Mouse (Mus musculus) cerebral cortex, adult 2 months (tissue): ENCODE data around the gene Plxnc1.

Source experiments
- WGBS: fragments of 180-500 bp; shearing (Covaris S2); methylation state at CpG from one replicate; pipeline ENCODE4 v1.1.7; 2018; 5-methylcytosine and 5-hydroxymethylcytosine counted together

Plxnc1 gene

GRCm38 (mm10) chr10:94823971-94824760 lies 120.5 kb downstream of the Plxnc1 start:
- WGBS, result 63% methylated on average over 11 of the region's 11 CpGs

DNA sequence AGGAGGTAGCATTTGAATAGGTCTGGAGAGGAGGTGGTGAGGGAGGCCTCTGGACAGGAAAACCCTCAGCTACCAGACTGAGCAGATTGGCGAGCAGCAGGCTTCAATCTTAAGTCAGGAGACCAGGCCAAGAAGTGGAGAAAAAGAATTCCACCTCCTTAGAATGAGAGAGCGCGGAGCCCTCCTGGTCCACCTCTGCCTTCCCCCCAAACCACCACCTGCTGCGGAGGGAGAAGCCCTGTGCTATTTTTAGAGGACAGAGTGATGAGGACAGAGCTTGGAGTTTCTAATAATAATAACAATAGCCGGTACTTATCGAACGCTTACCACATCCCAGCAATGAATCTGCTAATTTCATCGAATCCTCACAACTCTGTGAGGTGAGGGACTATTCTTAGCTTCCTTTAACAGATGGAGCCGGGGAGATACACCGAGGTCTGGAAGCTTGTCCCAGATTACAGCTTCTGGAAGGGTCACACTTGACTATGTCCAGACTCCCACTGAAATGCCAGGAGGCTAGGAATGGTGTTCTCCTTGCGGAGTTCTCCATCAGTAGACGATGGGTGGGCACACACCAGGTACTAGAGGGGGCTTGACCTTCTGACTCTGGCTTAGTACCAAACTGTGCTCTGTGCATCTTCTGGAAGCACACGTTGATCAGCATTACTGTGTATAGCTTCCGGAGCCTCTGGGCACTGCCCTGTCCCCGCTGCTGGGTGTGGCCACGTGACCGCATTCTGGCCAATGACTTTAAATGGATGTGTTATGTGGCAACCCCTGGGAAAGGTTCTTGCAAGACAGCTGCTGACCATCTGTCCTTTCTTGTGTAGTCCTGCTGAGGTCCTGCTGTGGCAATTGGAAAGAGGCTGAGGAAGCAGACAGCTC lies 125.6 kb downstream of the Plxnc1 start:
- 58% methylated on average over 17 of the region's 17 CpGs for WGBS

DNA sequence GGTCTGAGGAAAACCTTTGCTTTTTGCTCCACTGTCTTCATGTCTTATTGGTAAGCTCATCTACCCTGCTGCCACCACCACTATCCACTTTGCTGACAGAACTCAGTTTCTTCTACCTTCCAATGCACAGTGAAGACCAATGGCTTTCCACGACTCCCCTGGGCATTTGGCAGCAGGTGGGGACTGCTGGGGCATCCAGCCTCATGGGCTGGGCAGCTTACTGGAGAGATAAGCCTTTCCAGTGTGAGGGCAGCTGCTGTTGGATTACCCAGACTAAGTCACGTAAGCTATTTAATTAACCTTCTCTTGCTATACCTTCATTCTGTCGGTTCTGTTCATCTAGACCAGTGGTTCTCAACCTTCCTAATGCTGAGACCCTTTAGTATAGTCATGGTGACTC lies 126.5 kb downstream of the Plxnc1 start:
- 96% methylated on average over 3 of the region's 3 CpGs for WGBS

DNA sequence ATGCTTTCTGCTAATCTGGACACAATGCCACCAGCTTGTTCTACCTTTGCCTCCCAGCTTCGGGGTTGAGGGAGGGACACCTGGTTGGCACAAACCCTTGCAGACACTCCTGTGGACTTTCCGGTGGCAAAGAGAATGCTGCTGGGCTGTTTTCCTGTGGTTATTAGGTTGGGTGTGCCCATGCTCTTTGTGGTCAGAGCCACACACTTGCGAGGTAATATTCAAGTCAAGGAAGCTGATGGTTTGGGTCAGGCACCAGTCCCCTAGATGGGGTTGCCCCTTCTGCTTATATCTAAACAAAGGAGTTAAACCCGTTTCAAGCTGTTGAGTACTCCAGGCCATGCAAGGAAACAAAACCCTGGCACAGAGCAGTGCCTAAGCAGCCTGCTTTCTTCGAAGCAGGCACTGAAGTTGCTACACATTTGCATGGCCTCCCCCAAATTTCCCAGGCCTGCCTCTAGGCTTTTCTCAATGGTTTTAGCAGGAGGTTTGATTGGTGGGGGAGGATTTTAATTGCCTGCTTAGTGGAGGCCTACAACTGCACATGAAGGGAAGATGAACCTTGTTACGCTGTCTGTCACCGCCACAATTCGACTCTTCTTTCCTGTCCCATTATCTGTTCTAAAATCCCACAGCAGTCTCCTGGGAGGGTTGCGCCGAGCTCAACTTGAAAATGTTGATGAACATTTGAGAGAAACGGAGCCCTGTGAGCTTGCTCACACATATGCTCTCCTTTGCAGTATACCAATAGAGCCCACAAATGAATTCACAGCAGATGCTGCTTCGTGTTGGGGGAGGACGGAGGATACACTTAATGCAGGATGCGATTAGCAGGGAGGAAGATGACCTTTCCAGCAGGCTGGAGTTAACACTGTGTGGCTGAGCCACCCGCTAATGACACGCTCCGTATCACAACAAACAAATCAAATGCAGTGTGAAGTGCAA lies 132.5 kb downstream of the Plxnc1 start:
- WGBS, result 71% methylated on average over 17 of the region's 17 CpGs

DNA sequence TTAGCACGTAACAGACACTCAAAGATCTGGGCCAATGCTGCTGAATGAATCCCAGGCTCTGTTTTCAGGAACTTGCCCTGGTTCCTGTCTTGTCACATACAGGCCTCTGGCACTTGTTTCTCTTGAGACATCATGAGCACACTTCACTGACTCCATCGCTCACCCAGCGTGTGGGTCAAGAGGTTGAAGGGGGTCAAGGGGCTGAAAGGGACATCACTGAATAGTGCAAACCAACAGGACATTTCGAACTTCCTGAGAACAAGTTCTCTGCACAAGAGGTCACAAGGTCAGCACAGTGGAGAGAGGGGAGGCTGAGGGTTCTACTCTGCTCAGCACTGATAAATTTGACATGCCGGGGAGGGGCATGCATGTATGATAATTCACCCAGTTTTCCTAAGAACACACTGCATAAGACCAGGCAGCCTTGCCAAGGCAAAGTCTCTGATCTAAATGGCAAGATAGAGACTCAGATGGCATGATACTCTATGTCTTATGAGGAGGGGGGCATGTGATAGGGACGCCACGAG lies 134.6 kb downstream of the Plxnc1 start:
- 78% methylated on average over 7 of the region's 7 CpGs for WGBS

- WGBS, result 97% methylated on average over 6 of the region's 6 CpGs
Observed at GRCm38 (mm10) chr10:94808275-94808674, 136.4 kb downstream of the Plxnc1 start.

DNA sequence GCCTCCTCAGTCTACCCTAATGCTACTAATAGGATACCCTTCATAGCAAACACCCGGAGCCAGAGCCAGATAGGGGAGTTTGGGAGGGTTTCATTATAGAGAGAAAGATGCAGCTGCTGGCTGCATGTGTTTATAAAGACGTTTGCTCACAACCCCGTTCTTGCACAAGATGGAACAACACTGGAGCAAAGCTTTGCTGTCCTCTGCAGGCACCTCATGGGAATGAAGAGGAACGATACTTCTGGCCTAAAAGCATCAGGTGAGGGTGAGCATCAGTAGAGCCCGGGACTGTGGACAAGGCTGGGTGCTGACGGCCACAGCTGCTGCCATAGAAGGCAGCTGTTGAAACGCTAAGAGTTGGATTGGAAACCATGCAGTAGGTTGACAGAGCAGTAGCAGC lies 137.3 kb downstream of the Plxnc1 start:
- 65% methylated on average over 7 of the region's 7 CpGs for WGBS

DNA sequence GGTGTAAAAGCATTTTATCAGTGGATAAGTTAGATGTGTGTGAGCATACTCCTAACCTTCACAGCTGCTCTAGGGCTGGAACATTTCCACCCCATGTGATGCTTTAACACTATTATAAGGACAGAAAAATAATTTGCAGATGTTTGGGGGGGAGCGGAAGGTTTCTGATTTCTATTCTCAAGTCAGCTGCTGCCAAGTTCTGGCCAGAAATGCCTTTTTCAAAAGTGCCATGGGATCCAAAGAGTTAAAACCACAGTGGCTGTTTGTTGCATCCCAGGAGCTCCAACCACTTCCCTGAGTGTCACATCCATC lies 139.8 kb downstream of the Plxnc1 start:
- 59% methylated on average over 1 of the region's 1 CpGs for whole genome bisulfite sequencing

DNA sequence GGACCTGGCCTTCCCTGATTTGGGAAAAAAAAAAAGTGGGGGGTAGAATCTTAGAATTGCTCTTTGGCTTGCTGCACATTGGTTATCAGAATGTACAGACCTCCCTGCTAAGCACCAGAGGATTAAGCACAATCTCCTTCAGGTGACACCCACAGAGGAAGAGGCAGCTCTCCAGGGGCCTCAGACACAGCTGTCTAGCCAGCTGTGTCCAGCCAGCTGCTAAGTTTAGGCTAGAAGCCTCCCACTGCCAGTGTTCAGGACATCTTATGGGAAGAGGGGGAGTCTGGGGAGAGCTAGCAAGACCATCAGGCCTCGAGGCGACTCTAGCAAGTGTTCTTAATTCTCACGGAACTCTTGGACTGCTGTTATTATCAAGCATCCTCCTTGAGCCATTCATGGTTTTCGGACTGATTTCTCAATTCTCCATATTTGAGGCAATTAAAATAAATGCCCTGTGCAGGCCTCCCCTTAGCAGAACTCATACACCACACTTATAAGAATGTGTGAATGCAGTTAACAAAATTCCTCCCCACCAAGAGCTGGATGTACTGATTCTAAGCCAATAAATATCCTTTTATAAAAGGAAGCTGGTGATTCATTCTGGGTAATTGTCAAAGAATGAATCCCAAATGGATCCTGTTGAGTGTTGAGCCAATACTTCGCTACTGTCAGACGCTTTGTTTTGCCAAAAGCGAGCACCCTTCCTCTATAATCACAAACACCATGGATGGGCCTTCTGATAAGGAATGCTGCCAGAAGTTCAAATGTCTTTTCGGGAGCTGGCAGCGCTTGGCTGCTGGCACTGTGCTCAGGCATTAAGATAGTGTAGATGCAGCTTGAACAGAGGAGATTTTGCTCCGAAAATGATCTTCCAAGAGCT lies 140.4 kb downstream of the Plxnc1 start:
- WGBS, result 52% methylated on average over 10 of the region's 10 CpGs

GRCm38 (mm10) chr10:94800677-94801354 lies 143.8 kb downstream of the Plxnc1 start:
- WGBS, result 84% methylated on average over 7 of the region's 7 CpGs

- 58% methylated on average over 2 of the region's 2 CpGs for WGBS
Observed at GRCm38 (mm10) chr10:94799485-94800239, 145.0 kb downstream of the Plxnc1 start.

DNA sequence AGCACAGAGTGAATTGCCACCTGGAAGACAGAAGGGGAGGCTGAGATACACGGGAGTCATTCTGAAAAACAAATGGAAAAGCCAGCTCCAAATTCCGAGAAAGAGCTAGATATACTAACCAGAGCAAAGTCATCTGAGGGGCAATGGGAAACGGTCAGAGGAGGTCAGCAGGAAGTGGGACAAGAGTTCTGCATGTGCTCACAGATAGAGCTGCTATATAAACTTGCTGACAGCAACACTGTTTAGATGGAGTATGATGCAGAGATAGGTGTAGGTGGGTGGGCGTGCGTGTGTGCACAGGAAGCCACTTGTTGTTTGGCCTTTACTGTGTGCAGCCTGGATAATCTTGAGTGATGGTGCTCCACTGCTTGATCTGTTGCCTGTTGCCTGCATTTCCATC lies 146.5 kb downstream of the Plxnc1 start:
- WGBS, result 78% methylated on average over 5 of the region's 5 CpGs

DNA sequence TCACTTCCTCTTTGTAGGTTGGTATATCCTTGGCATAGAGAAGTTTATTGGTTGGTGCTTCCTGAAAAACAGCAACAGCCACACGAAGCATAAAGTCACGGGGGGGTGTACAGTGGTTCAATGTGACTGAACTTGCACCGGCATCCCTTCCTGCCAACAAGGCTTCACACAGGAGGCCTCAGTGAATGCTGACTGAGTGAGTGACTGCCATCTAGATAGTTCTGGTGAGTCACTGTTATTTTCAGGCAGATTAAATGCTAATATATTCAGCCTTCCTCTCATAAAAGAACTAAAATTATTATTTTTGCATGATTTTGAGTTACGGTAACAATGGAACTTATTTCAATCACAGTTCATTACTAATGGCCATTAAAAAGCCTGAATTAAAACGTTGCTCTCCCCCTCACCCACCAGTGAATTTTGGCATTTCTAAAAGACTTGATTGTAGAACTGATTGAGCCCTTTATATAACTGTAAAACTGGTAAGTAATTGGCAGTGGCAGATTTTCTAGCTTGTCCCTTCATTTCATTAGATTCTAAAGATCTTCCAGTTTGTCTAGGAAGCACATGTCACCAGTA lies 149.9 kb downstream of the Plxnc1 start:
- WGBS, result 54% methylated on average over 5 of the region's 5 CpGs

- WGBS, result 93% methylated on average over 3 of the region's 3 CpGs
Observed at GRCm38 (mm10) chr10:94793914-94794313, 150.7 kb downstream of the Plxnc1 start.

- WGBS, result 63% methylated on average over 3 of the region's 3 CpGs
Observed at GRCm38 (mm10) chr10:94789205-94789604, 155.4 kb downstream of the Plxnc1 start.

- 83% methylated on average over 3 of the region's 3 CpGs for WGBS
Observed at GRCm38 (mm10) chr10:94780618-94781262, 163.9 kb downstream of the Plxnc1 start.

- WGBS, result 94% methylated on average over 4 of the region's 4 CpGs
Observed at GRCm38 (mm10) chr10:94779319-94779718, 165.3 kb downstream of the Plxnc1 start.

DNA sequence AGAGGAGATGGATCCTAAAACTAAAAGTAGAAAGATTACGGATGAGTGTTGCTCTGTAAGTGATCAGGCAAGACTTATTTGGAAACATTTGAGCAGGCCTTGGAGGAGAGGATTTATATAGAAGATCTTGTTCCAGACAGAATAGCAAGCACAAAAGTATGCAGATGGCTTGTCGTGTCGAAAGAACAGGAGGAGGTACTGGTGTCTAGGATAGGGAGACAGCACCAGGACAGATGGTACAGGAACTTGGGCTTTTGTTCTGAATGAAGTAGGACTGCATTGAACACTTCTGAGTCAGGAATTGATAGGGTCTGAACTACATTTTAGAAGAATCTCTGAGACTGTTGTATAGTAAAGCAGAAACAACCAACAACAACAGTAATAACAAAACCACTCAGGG lies 167.1 kb downstream of the Plxnc1 start:
- WGBS, result 59% methylated on average over 3 of the region's 3 CpGs
